Mouse (Mus musculus) neural tube, embryonic 12.5 days (tissue): ENCODE data around the gene Slc28a1. TPM values are rescaled to one million over a fixed set of nuclear protein-coding genes. Genes with fewer than 3 reads are reported as not detected.
"Not testable (repeated sequence)": the region's sequence is repeated elsewhere in the genome, so short reads cannot be mapped to it uniquely, and the experiment has no call there.

Source experiments
- ATAC-seq: fragments of 200-750 bp; cut with Nextera tagmentation; 2 replicates; pipeline ENCODE4 v1.8.0; 2017; ENCODE audit warnings: low read depth, mild to moderate bottlenecking, moderate TSS enrichment, moderate library complexity; ENCODE audit not compliant: low FRiP score
- H3K27ac ChIP-seq: fragments of 300-500 bp; sonication (generic); 2 replicates; pipeline ENCODE4 v1.5.1; 2016
- H3K27me3 ChIP-seq: fragments of 300-500 bp; sonication (generic); replicated peaks from 2 replicates; pipeline ENCODE4 v1.6.1; 2016; ENCODE audit warnings: mild to moderate bottlenecking
- H3K36me3 ChIP-seq: fragments of 300-500 bp; sonication (generic); 2 replicates; pipeline ENCODE4 v1.6.1; 2016; ENCODE audit warnings: mild to moderate bottlenecking
- H3K4me1 ChIP-seq: fragments of 300-500 bp; sonication (generic); 2 replicates; pipeline ENCODE4 v1.6.1; 2016
- H3K4me2 ChIP-seq: fragments of 300-500 bp; sonication (generic); replicated peaks from 2 replicates; pipeline ENCODE4 v1.6.1; 2016; ENCODE audit warnings: mild to moderate bottlenecking
- H3K4me3 ChIP-seq: fragments of 300-500 bp; sonication (generic); 2 replicates; pipeline ENCODE4 v1.5.1; 2016
- H3K9ac ChIP-seq: fragments of 300-500 bp; sonication (generic); 2 replicates; pipeline ENCODE4 v1.6.1; 2016; ENCODE audit warnings: mild to moderate bottlenecking
- H3K9me3 ChIP-seq: fragments of 300-500 bp; sonication (generic); 2 replicates; pipeline ENCODE4 v1.6.1; 2016; ENCODE audit warnings: mild to moderate bottlenecking
- WGBS: fragments of 180-500 bp; shearing (Covaris S2); methylation state at CpG from one replicate; pipeline ENCODE4 v1.1.7; 2016; 5-methylcytosine and 5-hydroxymethylcytosine counted together
- polyA plus RNA-seq: library from polyadenylated mRNA; unstranded; fragments of >200 nt; fragmentation: Nextera tagmentation; extraction: Ambion mirVana; gene quantifications from 2 replicates; pipeline ENCODE4 v1.2.1, GENCODE M21; 2016

Gene Slc28a1
- polyA plus RNA-seq, 1 experiment from 2014 or later, result not detected

- Histone ChIP-seq H3K9me3 (peaks cover 5% of the 10 kb centered on the region; the same call in 1 of the 2 replicates), H3K27me3 (no peaks in the 10 kb centered on the region), H3K4me2 (no peak overlapping the region), H3K36me3 (no peaks in the 10 kb centered on the region), H3K4me3 (no peak overlapping the region), H3K27ac (no peak overlapping the region), H3K4me1 (no peaks in the 10 kb centered on the region), H3K9ac (no peak overlapping the region)
- no peak for ATAC-seq
- WGBS, result 83% methylated on average over 6 of the region's 6 CpGs
Measured at GRCm38 (mm10) chr7:81153327-81153726, 38.7 kb downstream of the Slc28a1 start.

- H3K36me3 ChIP-seq, ATAC-seq, H3K27me3 ChIP-seq, H3K4me1 ChIP-seq, H3K4me3 ChIP-seq, H3K27ac ChIP-seq, H3K9me3 ChIP-seq, H3K4me2 ChIP-seq, H3K9ac ChIP-seq: not testable (repeated sequence)
Measured at GRCm38 (mm10) chr7:81154244-81154643, 39.6 kb downstream of the Slc28a1 start.

GRCm38 (mm10) chr7:81154960-81155359 is 40.4 kb downstream of the Slc28a1 start:
- Histone ChIP-seq H3K4me1 (peaks cover 5% of the 10 kb centered on the region; the same call in 1 of the 2 replicates), H3K27me3 (no peaks in the 10 kb centered on the region), H3K27ac (no peak overlapping the region), H3K4me2 (no peak overlapping the region), H3K4me3 (no peak overlapping the region), H3K9me3 (peaks cover 5% of the 10 kb centered on the region; the same call in 1 of the 2 replicates), H3K9ac (no peak overlapping the region), H3K36me3 (no peaks in the 10 kb centered on the region)
- ATAC-seq, result 0 out of 2 replicates have a peak, but pooled peaks have one; percentile 53
- WGBS, result 1% methylated on average over 3 of the region's 3 CpGs

- H3K9ac ChIP-seq, result no peak overlapping the region
- no peak overlapping the region for H3K27ac ChIP-seq
- no peak overlapping the region for H3K4me2 ChIP-seq
- H3K27me3 ChIP-seq, result no peaks in the 10 kb centered on the region
- WGBS, result 52% methylated on average over 7 of the region's 7 CpGs
- peaks cover 5% of the 10 kb centered on the region; the same call in 1 of the 2 replicates for H3K4me1 ChIP-seq
- no peak for ATAC-seq
- no peaks in the 10 kb centered on the region for H3K9me3 ChIP-seq
- H3K4me3 ChIP-seq, result no peak overlapping the region
- H3K36me3 ChIP-seq, result no peaks in the 10 kb centered on the region
Measured at GRCm38 (mm10) chr7:81158933-81159332, 44.3 kb downstream of the Slc28a1 start.

- H3K4me2 ChIP-seq, result no peak overlapping the region
- 0 out of 2 replicates have a peak, but pooled peaks have one; percentile 9 for ATAC-seq
- H3K27ac ChIP-seq, result no peak overlapping the region
- no peak overlapping the region for H3K4me3 ChIP-seq
- 71% methylated on average over 9 of the region's 9 CpGs for WGBS
- no peaks in the 10 kb centered on the region for H3K9me3 ChIP-seq
- no peaks in the 10 kb centered on the region for H3K27me3 ChIP-seq
- no peaks in the 10 kb centered on the region for H3K36me3 ChIP-seq
- H3K4me1 ChIP-seq, result peaks cover 5% of the 10 kb centered on the region; the same call in 1 of the 2 replicates
- H3K9ac ChIP-seq, result no peak overlapping the region
Measured at GRCm38 (mm10) chr7:81161666-81162065, 47.1 kb downstream of the Slc28a1 start.

GRCm38 (mm10) chr7:81162345-81162744 is 47.7 kb downstream of the Slc28a1 start:
- Histone ChIP-seq H3K27me3 (no peaks in the 10 kb centered on the region), H3K4me1 (peaks cover 5% of the 10 kb centered on the region; the same call in 1 of the 2 replicates), H3K4me3 (no peak overlapping the region), H3K27ac (no peak overlapping the region), H3K36me3 (no peaks in the 10 kb centered on the region), H3K9ac (no peak overlapping the region), H3K4me2 (no peak overlapping the region), H3K9me3 (no peaks in the 10 kb centered on the region)
- 40% methylated on average over 4 of the region's 4 CpGs for WGBS
- 0 out of 2 replicates have a peak, but pooled peaks have one; percentile 33 for ATAC-seq

GRCm38 (mm10) chr7:81164411-81164810 is 49.8 kb downstream of the Slc28a1 start:
- ATAC-seq, result no peak
- no peak overlapping the region for H3K27ac ChIP-seq
- H3K4me1 ChIP-seq, result no peaks in the 10 kb centered on the region
- no peaks in the 10 kb centered on the region for H3K9me3 ChIP-seq
- no peak overlapping the region for H3K4me2 ChIP-seq
- no peaks in the 10 kb centered on the region for H3K36me3 ChIP-seq
- no peak overlapping the region for H3K9ac ChIP-seq
- H3K27me3 ChIP-seq, result no peaks in the 10 kb centered on the region
- WGBS, result 62% methylated on average over 7 of the region's 7 CpGs
- H3K4me3 ChIP-seq, result no peak overlapping the region

- no peaks in the 10 kb centered on the region for H3K27me3 ChIP-seq
- no peak for ATAC-seq
- no peaks in the 10 kb centered on the region for H3K4me1 ChIP-seq
- no peak overlapping the region for H3K27ac ChIP-seq
- no peak overlapping the region for H3K4me2 ChIP-seq
- no peaks in the 10 kb centered on the region for H3K9me3 ChIP-seq
- 59% methylated on average over 3 of the region's 3 CpGs for WGBS
- H3K9ac ChIP-seq, result no peak overlapping the region
- H3K4me3 ChIP-seq, result no peak overlapping the region
- no peaks in the 10 kb centered on the region for H3K36me3 ChIP-seq
Measured at GRCm38 (mm10) chr7:81167124-81167523, 52.5 kb downstream of the Slc28a1 start.

- 82% methylated on average over 7 of the region's 7 CpGs for WGBS
- H3K36me3 ChIP-seq, result no peaks in the 10 kb centered on the region
- no peak overlapping the region for H3K27ac ChIP-seq
- ATAC-seq, result no peak
- no peaks in the 10 kb centered on the region for H3K4me1 ChIP-seq
- no peak overlapping the region for H3K4me2 ChIP-seq
- H3K4me3 ChIP-seq, result no peak overlapping the region
- no peak overlapping the region for H3K9ac ChIP-seq
- no peaks in the 10 kb centered on the region for H3K9me3 ChIP-seq
- H3K27me3 ChIP-seq, result no peaks in the 10 kb centered on the region
Measured at GRCm38 (mm10) chr7:81169351-81169750, 54.8 kb downstream of the Slc28a1 start.

GRCm38 (mm10) chr7:81173931-81174330 is 59.3 kb downstream of the Slc28a1 start:
- no peak overlapping the region for H3K27ac ChIP-seq
- H3K4me2 ChIP-seq, result no peak overlapping the region
- H3K27me3 ChIP-seq, result no peaks in the 10 kb centered on the region
- WGBS, result 92% methylated on average over 2 of the region's 2 CpGs
- no peaks in the 10 kb centered on the region for H3K9me3 ChIP-seq
- H3K4me1 ChIP-seq, result no peaks in the 10 kb centered on the region
- no peak for ATAC-seq
- H3K36me3 ChIP-seq, result no peaks in the 10 kb centered on the region
- H3K4me3 ChIP-seq, result no peak overlapping the region
- no peak overlapping the region for H3K9ac ChIP-seq

GRCm38 (mm10) chr7:81174654-81175053 is 60.1 kb downstream of the Slc28a1 start:
- Histone ChIP-seq H3K36me3 (no peaks in the 10 kb centered on the region), H3K4me2 (no peak overlapping the region), H3K9me3 (no peaks in the 10 kb centered on the region), H3K27me3 (no peaks in the 10 kb centered on the region), H3K4me3 (no peak overlapping the region), H3K4me1 (no peaks in the 10 kb centered on the region), H3K9ac (no peak overlapping the region), H3K27ac (no peak overlapping the region)
- no peak for ATAC-seq
- WGBS, result 85% methylated on average over 5 of the region's 5 CpGs

GRCm38 (mm10) chr7:81176187-81176769 is 61.7 kb downstream of the Slc28a1 start:
- Histone ChIP-seq H3K9ac (no peak overlapping the region), H3K4me2 (no peak overlapping the region), H3K4me1 (no peaks in the 10 kb centered on the region), H3K27me3 (no peaks in the 10 kb centered on the region), H3K9me3 (no peaks in the 10 kb centered on the region), H3K27ac (no peak overlapping the region), H3K36me3 (no peaks in the 10 kb centered on the region), H3K4me3 (no peak overlapping the region)
- 45% methylated on average over 5 of the region's 5 CpGs for WGBS
- ATAC-seq, result no peak

GRCm38 (mm10) chr7:81179494-81179893 is 64.9 kb downstream of the Slc28a1 start:
- WGBS, result 69% methylated on average over 5 of the region's 5 CpGs
- no peaks in the 10 kb centered on the region for H3K4me1 ChIP-seq
- ATAC-seq, result no peak

More at GRCm38 (mm10) chr7:81179494-81179893, 64.9 kb downstream of the Slc28a1 start:
- H3K4me3 ChIP-seq, result no peak overlapping the region
- no peaks in the 10 kb centered on the region for H3K27me3 ChIP-seq
- H3K9me3 ChIP-seq, result no peaks in the 10 kb centered on the region
- H3K4me2 ChIP-seq, result no peak overlapping the region
- no peaks in the 10 kb centered on the region for H3K36me3 ChIP-seq
- no peak overlapping the region for H3K27ac ChIP-seq
- H3K9ac ChIP-seq, result no peak overlapping the region
